Mouse (Mus musculus) C2C12 (cell line): Measurements from ENCODE around the gene Cat.

ENCODE experiments used
- CTCF ChIP-seq: IDR thresholded peaks from one replicate; pipeline ENCODE4 v1.5.1; 2011; ENCODE audit not compliant: control insufficient read depth, insufficient read depth, insufficient read length
- MAX ChIP-seq: IDR thresholded peaks from one replicate; pipeline ENCODE4 v1.6.1; 2011; ENCODE audit warnings: mild to moderate bottlenecking, control low read depth

- TF ChIP-seq CTCF (no peak), MAX (no peak)
Measured at GRCm38 (mm10) chr2:103492526-103492925, 7.6 kb upstream of the Cat start.
